Mouse (Mus musculus): ENCODE results near the gene Fam25c. TPM values are rescaled to one million over a fixed set of nuclear protein-coding genes. Genes with fewer than 3 reads are reported as not detected.

The Fam25c gene
- polyA plus RNA-seq, 1 experiment from 2014 or later, result 5.9 TPM

DNA sequence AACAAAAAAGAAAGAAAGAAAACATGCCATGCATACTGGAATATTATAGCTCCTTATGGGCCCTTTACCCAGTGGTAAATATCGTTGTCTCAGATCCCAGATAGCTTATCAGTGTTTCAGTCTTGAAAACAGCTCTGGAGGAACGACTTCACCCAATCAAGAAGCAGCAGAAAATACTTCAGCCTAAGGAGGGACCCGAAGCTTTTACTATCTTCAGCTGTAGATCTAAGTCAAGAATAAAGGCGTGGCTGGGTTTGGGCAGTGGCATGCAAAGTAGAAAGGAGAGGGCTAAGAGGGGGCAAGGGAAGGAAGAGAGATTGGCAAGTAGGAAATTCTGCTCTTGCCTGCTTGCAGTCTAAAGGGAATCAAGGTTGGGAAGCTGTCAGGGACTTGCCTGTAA, 6.9 kb upstream of the Fam25c start:
- Histone ChIP-seq H3K4me2 (ENCODE audit: low read depth, low read length) (no peak overlapping the region), H3K9me3 (ENCODE audit: low read length) (no peaks in the 10 kb centered on the region), H3K27me3 (ENCODE audit: insufficient read depth, low read length) (no peaks in the 10 kb centered on the region), H3K9ac (replicated peaks) (no peak overlapping the region), H3K36me3 (replicated peaks; ENCODE audit: insufficient read depth, low read length) (no peaks in the 10 kb centered on the region), H3K27ac (ENCODE audit: low read depth) (no peak overlapping the region), H3K4me3 (ENCODE audit: low read depth, low read length) (no peak overlapping the region), H3K4me1 (ENCODE audit: insufficient read depth) (peaks cover 16% of the 10 kb centered on the region)
- TF ChIP-seq CTCF (IDR thresholded peaks at IDR 0.05; ENCODE audit: low read depth), result no peak
- WGBS (ENCODE audit: insufficient replicate concordance), result 39% methylated on average over 4 of the region's 4 CpGs
- ATAC-seq, result no peak
- DNase-seq, result no peak

DNA sequence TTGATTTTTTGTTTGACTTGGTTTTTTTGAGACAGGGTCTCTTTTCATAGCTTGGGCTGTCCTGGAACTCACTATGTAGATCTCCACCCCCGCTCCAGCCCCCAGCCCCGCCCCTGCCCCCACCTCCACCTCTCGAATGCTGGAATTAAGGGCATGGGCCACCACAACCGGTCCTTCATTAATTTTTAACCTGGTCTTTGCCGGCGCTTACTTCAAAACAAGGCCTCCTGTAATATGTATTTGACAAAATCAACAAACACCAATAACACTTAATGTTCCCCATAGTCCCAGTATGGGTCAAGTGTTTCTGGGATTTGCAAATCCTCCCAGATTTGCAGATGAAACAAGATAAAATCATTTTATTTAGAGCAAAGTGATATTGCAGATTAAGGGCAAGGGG, 5.0 kb upstream of the Fam25c start:
- H3K9me3 ChIP-seq (ENCODE audit: low read length), result no peaks in the 10 kb centered on the region
- 46% methylated on average over 6 of the region's 6 CpGs for WGBS (ENCODE audit: insufficient replicate concordance)
- peaks cover 23% of the 10 kb centered on the region for H3K4me1 ChIP-seq (ENCODE audit: insufficient read depth)
- no peak for ATAC-seq
- no peaks in the 10 kb centered on the region for H3K27me3 ChIP-seq (ENCODE audit: insufficient read depth, low read length)
- H3K36me3 ChIP-seq (replicated peaks; ENCODE audit: insufficient read depth, low read length), result no peaks in the 10 kb centered on the region
- TF ChIP-seq EP300 (IDR thresholded peaks at IDR 0.05; ENCODE audit: low read depth) (no peak), CTCF (IDR thresholded peaks at IDR 0.05; ENCODE audit: low read depth) (no peak)
- peak overlapping the region; percentile 29 for H3K27ac ChIP-seq (ENCODE audit: low read depth)
- H3K4me3 ChIP-seq (ENCODE audit: low read depth, low read length), result no peak overlapping the region
- H3K9ac ChIP-seq (replicated peaks), result no peak overlapping the region
- DNase-seq, result no peak
- no peak overlapping the region for H3K4me2 ChIP-seq (ENCODE audit: low read depth, low read length)

DNA sequence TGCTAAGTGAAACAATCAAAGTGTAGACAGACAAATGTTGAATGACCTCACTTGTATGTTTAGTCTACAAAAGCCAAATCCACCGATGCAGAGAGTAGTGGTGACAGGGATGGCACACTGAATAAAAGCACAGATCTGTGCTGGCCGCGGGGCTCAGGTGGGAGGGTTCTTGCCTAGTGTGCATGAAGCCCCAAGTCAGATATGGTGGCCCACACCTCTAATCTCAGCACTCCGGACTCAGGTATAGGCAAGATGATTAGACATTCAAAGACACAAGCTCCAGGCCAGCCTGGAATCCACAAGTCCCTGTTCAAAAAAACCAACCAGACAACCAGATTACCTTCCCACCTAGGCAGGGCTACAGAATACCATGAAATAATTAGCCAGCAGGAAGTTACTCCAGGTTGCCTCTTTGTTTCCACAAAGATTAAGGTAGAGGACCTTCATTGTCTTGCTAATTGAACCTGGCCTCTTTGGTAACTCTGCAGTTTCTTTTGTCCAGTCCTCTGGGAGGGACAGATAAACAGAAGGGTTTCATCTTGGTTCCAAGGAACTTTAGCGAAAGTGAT, 4.5 kb upstream of the Fam25c start:
- WGBS (ENCODE audit: insufficient replicate concordance), result 44% methylated on average over 5 of the region's 5 CpGs

DNA sequence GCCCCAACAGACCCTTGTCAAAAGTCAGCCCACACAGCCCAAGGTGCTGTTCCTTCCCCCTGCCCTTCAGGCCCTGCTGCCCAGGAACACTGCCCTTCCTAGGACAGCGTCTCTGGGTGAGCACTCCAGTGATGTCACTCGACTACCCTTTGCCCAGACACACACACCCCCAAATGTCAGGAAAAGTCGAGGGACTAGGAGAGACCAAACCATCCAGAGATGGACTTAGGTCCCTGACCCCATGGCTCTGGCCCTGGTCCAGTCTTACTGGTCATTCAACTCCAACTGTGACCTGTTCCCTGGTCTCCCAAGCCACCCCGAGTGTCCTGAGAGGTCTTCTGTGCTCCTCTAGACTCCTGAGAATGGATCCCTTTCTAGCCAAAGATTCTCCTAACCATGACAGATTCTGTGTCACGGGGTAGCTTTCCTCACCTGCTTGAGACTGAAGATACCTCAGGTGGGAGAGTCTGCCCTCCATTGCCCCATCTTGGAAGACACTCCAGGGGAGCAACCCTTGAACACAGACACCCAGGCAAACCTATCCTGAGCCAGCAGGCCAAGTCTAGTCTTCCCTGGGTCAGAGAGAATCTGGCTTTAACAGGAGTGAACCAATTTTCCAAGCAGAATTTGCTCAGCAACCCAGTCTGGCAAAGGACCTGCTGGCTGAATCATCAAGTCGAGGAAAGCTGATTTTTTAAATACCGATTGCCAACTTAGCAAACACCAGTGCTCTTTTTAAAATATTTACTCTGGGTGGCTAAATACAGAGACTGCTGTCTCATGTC, 2.6 kb upstream of the Fam25c start:
- peak overlapping the region; percentile 86 for H3K27ac ChIP-seq (ENCODE audit: low read depth)
- 43% methylated on average over 7 of the region's 7 CpGs for WGBS (ENCODE audit: insufficient replicate concordance)
- H3K27me3 ChIP-seq (ENCODE audit: insufficient read depth, low read length), result no peaks in the 10 kb centered on the region
- no peaks in the 10 kb centered on the region for H3K9me3 ChIP-seq (ENCODE audit: low read length)
- no peak overlapping the region for H3K4me3 ChIP-seq (ENCODE audit: low read depth, low read length)
- H3K9ac ChIP-seq (replicated peaks), result 0 out of 2 replicates have a peak overlapping the region, but pooled peaks have one; percentile 23
- peaks cover 23% of the 10 kb centered on the region for H3K4me1 ChIP-seq (ENCODE audit: insufficient read depth)
- DNase-seq (peak; percentile 80), ATAC-seq (peak; percentile 95)
- TF ChIP-seq EP300 (IDR thresholded peaks at IDR 0.05; ENCODE audit: low read depth) (peak; percentile 58), CTCF (IDR thresholded peaks at IDR 0.05; ENCODE audit: low read depth) (no peak)
- H3K4me2 ChIP-seq (ENCODE audit: low read depth, low read length), result no peak overlapping the region
- H3K36me3 ChIP-seq (replicated peaks; ENCODE audit: insufficient read depth, low read length), result no peaks in the 10 kb centered on the region

More for the DNA sequence above, 4.5 kb upstream of the Fam25c start:
- Histone ChIP-seq H3K27ac (ENCODE audit: low read depth) (peak overlapping the region; percentile 29; the same call in 1 of the 2 replicates), H3K9ac (replicated peaks) (no peak overlapping the region), H3K4me1 (ENCODE audit: insufficient read depth) (peaks cover 28% of the 10 kb centered on the region), H3K4me3 (ENCODE audit: low read depth, low read length) (no peak overlapping the region), H3K36me3 (replicated peaks; ENCODE audit: insufficient read depth, low read length) (no peaks in the 10 kb centered on the region), H3K4me2 (ENCODE audit: low read depth, low read length) (no peak overlapping the region), H3K27me3 (ENCODE audit: insufficient read depth, low read length) (no peaks in the 10 kb centered on the region), H3K9me3 (ENCODE audit: low read length) (no peaks in the 10 kb centered on the region)
- ATAC-seq (no peak), DNase-seq (no peak)
- TF ChIP-seq CTCF (IDR thresholded peaks at IDR 0.05; ENCODE audit: low read depth) (no peak), EP300 (IDR thresholded peaks at IDR 0.05; ENCODE audit: low read depth) (no peak)

DNA sequence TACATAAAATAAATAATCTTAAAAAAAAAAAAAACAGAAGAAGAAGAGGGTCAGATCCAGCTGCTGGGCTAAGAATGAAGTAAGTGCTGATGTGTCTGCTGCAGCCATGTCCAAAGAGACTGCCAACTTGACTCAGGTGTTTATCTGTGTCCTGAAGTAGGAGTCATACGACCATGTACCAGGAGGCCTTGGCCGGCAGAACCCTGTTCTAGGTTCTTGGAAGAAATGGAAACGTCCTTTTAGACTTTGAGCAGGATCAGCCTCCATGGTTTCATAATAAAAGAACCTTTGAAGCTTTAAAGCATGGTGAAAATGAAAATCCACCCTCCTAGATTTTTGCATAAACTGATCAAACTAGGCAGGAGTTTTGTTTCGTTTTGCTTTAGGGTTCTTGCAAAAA, 777 bp downstream of the Fam25c start:
- no peak for DNase-seq
- H3K36me3 ChIP-seq (replicated peaks; ENCODE audit: insufficient read depth, low read length), result no peaks in the 10 kb centered on the region
- H3K4me2 ChIP-seq (ENCODE audit: low read depth, low read length), result no peak overlapping the region
- H3K27me3 ChIP-seq (ENCODE audit: insufficient read depth, low read length), result no peaks in the 10 kb centered on the region
- no peak overlapping the region for H3K4me3 ChIP-seq (ENCODE audit: low read depth, low read length)
- ATAC-seq, result no peak
- 66% methylated on average over 4 of the region's 4 CpGs for WGBS (ENCODE audit: insufficient replicate concordance)
- no peaks in the 10 kb centered on the region for H3K9me3 ChIP-seq (ENCODE audit: low read length)
- no peak overlapping the region for H3K27ac ChIP-seq (ENCODE audit: low read depth)
- no peak overlapping the region for H3K9ac ChIP-seq (replicated peaks)
- TF ChIP-seq EP300 (IDR thresholded peaks at IDR 0.05; ENCODE audit: low read depth) (no peak), CTCF (IDR thresholded peaks at IDR 0.05; ENCODE audit: low read depth) (no peak)
- peaks cover 25% of the 10 kb centered on the region for H3K4me1 ChIP-seq (ENCODE audit: insufficient read depth)

DNA sequence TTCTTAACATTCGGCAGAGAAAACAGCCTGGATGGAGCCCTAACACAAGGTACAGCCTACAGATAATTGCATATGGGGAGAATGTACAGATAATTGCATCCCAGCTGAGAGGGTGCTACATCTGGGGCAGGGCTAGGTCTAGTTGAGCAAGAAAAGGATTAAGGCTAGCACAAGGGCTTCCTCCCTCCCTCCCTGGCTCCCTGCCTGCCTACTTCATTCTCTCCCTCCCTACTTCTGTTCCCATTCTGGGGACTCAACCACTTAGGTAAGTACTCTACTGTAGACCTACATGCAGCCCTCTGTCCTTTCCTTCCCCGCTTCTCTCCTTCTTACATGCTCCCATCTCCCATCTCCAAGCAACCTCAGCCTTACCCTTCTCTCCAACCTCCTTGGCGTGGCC, 1.9 kb downstream of the Fam25c start:
- no peak overlapping the region for H3K4me3 ChIP-seq (ENCODE audit: low read depth, low read length)
- no peaks in the 10 kb centered on the region for H3K36me3 ChIP-seq (replicated peaks; ENCODE audit: insufficient read depth, low read length)
- H3K27ac ChIP-seq (ENCODE audit: low read depth), result no peak overlapping the region
- H3K9me3 ChIP-seq (ENCODE audit: low read length), result no peaks in the 10 kb centered on the region
- ATAC-seq (no peak), DNase-seq (no peak)
- 85% methylated on average over 3 of the region's 3 CpGs for WGBS (ENCODE audit: insufficient replicate concordance)
- no peaks in the 10 kb centered on the region for H3K27me3 ChIP-seq (ENCODE audit: insufficient read depth, low read length)
- H3K4me1 ChIP-seq (ENCODE audit: insufficient read depth), result peaks cover 25% of the 10 kb centered on the region
- TF ChIP-seq CTCF (IDR thresholded peaks at IDR 0.05; ENCODE audit: low read depth) (no peak), EP300 (IDR thresholded peaks at IDR 0.05; ENCODE audit: low read depth) (no peak)
- no peak overlapping the region for H3K9ac ChIP-seq (replicated peaks)
- no peak overlapping the region for H3K4me2 ChIP-seq (ENCODE audit: low read depth, low read length)

All from liver, postnatal 0 days (tissue).